Mouse (Mus musculus) Muller cell, postnatal 12 days (primary cell): ENCODE results near the gene Tubb3.
A peak's percentile ranks its signal among the peaks of the same experiment; 100 is the strongest.
"Not testable (repeated sequence)": the region's sequence is repeated elsewhere in the genome, so short reads cannot be mapped to it uniquely, and the experiment has no call there.

Source experiments
- DNase-seq: peaks from one replicate; pipeline ENCODE4 v3.0.0-alpha.2; 2015; ENCODE audit errors: inconsistent ontology term

Gene Tubb3

GRCm38 (mm10) chr8:123412560-123413170, 1.4 kb downstream of the Tubb3 start:
- no peak for DNase-seq

GRCm38 (mm10) chr8:123414255-123414654, 3.0 kb downstream of the Tubb3 start:
- peak; percentile 14 for DNase-seq

- not testable (repeated sequence) for DNase-seq
These were observed 3.9 kb downstream of the Tubb3 start for GRCm38 (mm10) chr8:123414997-123415696.

- DNase-seq, result no peak
These were observed 5.0 kb downstream of the Tubb3 start for GRCm38 (mm10) chr8:123415967-123416943.

- DNase-seq, result no peak
These were observed 5.8 kb downstream of the Tubb3 start for GRCm38 (mm10) chr8:123416944-123417555.

- no peak for DNase-seq
These were observed 8.5 kb downstream of the Tubb3 start for GRCm38 (mm10) chr8:123419711-123420110.

GRCm38 (mm10) chr8:123420525-123421281, 9.5 kb downstream of the Tubb3 start:
- no peak for DNase-seq

GRCm38 (mm10) chr8:123421325-123421724, 10.1 kb downstream of the Tubb3 start:
- no peak for DNase-seq

- DNase-seq, result peak; percentile 45
These were observed 11.0 kb downstream of the Tubb3 start for GRCm38 (mm10) chr8:123422056-123422780.

GRCm38 (mm10) chr8:123422781-123423159, 11.5 kb downstream of the Tubb3 start:
- DNase-seq, result no peak

- no peak for DNase-seq
These were observed 12.2 kb downstream of the Tubb3 start, which contains the start of gene Def8 for GRCm38 (mm10) chr8:123423441-123423840. Gene Def8 (plus strand): TSS chr8:123423527.

GRCm38 (mm10) chr8:123426511-123427509, 15.6 kb downstream of the Tubb3 start:
- no peak for DNase-seq

- DNase-seq, result no peak
These were observed 16.5 kb downstream of the Tubb3 start for GRCm38 (mm10) chr8:123427639-123428275.

GRCm38 (mm10) chr8:123428343-123428893, 17.2 kb downstream of the Tubb3 start:
- no peak for DNase-seq

GRCm38 (mm10) chr8:123428939-123429721, 17.9 kb downstream of the Tubb3 start:
- DNase-seq, result no peak

- DNase-seq, result not testable (repeated sequence)
These were observed 18.4 kb downstream of the Tubb3 start for GRCm38 (mm10) chr8:123429722-123430013.

- DNase-seq, result not testable (repeated sequence)
These were observed 19.7 kb downstream of the Tubb3 start for GRCm38 (mm10) chr8:123430936-123431335.
